Mouse (Mus musculus) MEL (cell line): ENCODE measurements at regions not wholly inside any gene's neighbourhood (a gene's known extent, or its start where the extent isn't known, plus 50 kb on each side); places are given as distances from the start of the nearest gene placed in this dataset.

Experiments
- DNase-seq: peaks from one replicate; pipeline ENCODE4 v3.0.0; 2011; ENCODE audit warnings: low read depth, low spot score
- H3K27ac ChIP-seq: 2 replicates; pipeline ENCODE4 v1.5.1; 2012; ENCODE audit warnings: low read depth, mild to moderate bottlenecking, control low read depth, low read length, moderate library complexity; ENCODE audit not compliant: control insufficient read depth
- H3K27me3 ChIP-seq, 2 experiments: fragments of 150-350 bp in 1 of 2; sonication (generic) in 1 of 2; 2 replicates each; pipeline ENCODE4 v1.6.1; 2012; ENCODE audit warnings: low read length in 2 of 2, mild to moderate bottlenecking in 2 of 2, improper control_type of control experiment in 1 of 2, moderate library complexity in 1 of 2; ENCODE audit not compliant: insufficient read depth in 2 of 2, control insufficient read depth in 1 of 2
- H3K36me3 ChIP-seq, 2 experiments: 2 replicates each; pipeline ENCODE4 v1.6.1; 2012 to 2014; ENCODE audit warnings: low read length in 2 of 2, improper control_type of control experiment in 1 of 2, inconsistent platforms in 1 of 2, mild to moderate bottlenecking in 1 of 2; ENCODE audit not compliant: insufficient read depth in 2 of 2, control insufficient read depth in 1 of 2
- H3K4me1 ChIP-seq, 2 experiments: fragments of 150-350 bp in 1 of 2; sonication (generic) in 1 of 2; 2 replicates each; pipeline ENCODE4 v1.6.1; 2012; ENCODE audit warnings: low read length in 2 of 2, improper control_type of control experiment in 1 of 2, mild to moderate bottlenecking in 1 of 2; ENCODE audit not compliant: insufficient read depth in 2 of 2, control insufficient read depth in 1 of 2
- H3K4me3 ChIP-seq, 2 experiments: fragments of 150-350 bp in 1 of 2; sonication (generic) in 1 of 2; 2 replicates each; pipeline ENCODE4 v1.5.1; 2012; ENCODE audit warnings: low read depth in 2 of 2, low read length in 2 of 2, mild to moderate bottlenecking in 2 of 2, moderate library complexity in 2 of 2, control low read depth in 1 of 2, improper control_type of control experiment in 1 of 2; ENCODE audit not compliant: control insufficient read depth in 1 of 2, insufficient read depth in 1 of 2
- H3K79me2 ChIP-seq: 2 replicates; pipeline ENCODE4 v1.6.1; 2012; ENCODE audit warnings: mild to moderate bottlenecking, low read length, moderate library complexity; ENCODE audit not compliant: control insufficient read depth, poor library complexity, insufficient read depth
- H3K9ac ChIP-seq: 2 replicates; pipeline ENCODE4 v1.6.1; 2012; ENCODE audit warnings: low read depth, mild to moderate bottlenecking, control low read depth, low read length, moderate library complexity; ENCODE audit not compliant: control insufficient read depth, poor library complexity, severe bottlenecking
- H3K9me3 ChIP-seq: fragments of 150-350 bp; sonication (generic); replicated peaks from 2 replicates; pipeline ENCODE4 v1.6.1; 2012; ENCODE audit warnings: mild to moderate bottlenecking, low read length, improper control_type of control experiment, moderate library complexity; ENCODE audit not compliant: insufficient read depth
- CHD1 ChIP-seq: IDR thresholded peaks from 2 replicates; pipeline ENCODE4 v1.6.1; 2012; ENCODE audit warnings: low read depth, mild to moderate bottlenecking, inconsistent platforms, low read length, improper control_type of control experiment
- CHD2 ChIP-seq: IDR thresholded peaks from 2 replicates; pipeline ENCODE4 v1.6.1; 2011; ENCODE audit warnings: low read length, improper control_type of control experiment
- EP300 ChIP-seq, 2 experiments: IDR thresholded peaks; 2 replicates each; pipeline ENCODE4 v1.6.1; 2011; ENCODE audit warnings: improper control_type of control experiment in 2 of 2, low read length in 2 of 2, low read depth in 1 of 2, mild to moderate bottlenecking in 1 of 2
- ETS1 ChIP-seq: IDR thresholded peaks from 2 replicates; pipeline ENCODE4 v1.6.1; 2012; ENCODE audit warnings: low read depth, mild to moderate bottlenecking, inconsistent platforms, low read length, improper control_type of control experiment, moderate library complexity
- GABPA ChIP-seq: IDR thresholded peaks from 2 replicates; pipeline ENCODE4 v1.6.1; 2012; ENCODE audit warnings: low read depth, mild to moderate bottlenecking, inconsistent platforms, low read length, improper control_type of control experiment, moderate library complexity
- GATA1 ChIP-seq: IDR thresholded peaks from 2 replicates; pipeline ENCODE4 v1.6.1; 2011; ENCODE audit warnings: low read depth, low read length, improper control_type of control experiment
- JUND ChIP-seq: IDR thresholded peaks from 2 replicates; pipeline ENCODE4 v1.6.1; 2011; ENCODE audit warnings: low read depth, mild to moderate bottlenecking, improper control_type of control experiment, low read length
- KAT2A ChIP-seq: conservative IDR thresholded peaks from 2 replicates; pipeline ENCODE4 v1.6.1; 2012; ENCODE audit warnings: low read depth, low read length, improper control_type of control experiment, inconsistent platforms
- MAZ ChIP-seq: IDR thresholded peaks from 2 replicates; pipeline ENCODE4 v1.6.1; 2012; ENCODE audit warnings: low read depth, mild to moderate bottlenecking, inconsistent platforms, low read length, improper control_type of control experiment
- MEF2A ChIP-seq: IDR thresholded peaks from 2 replicates; pipeline ENCODE4 v1.6.1; 2014; ENCODE audit warnings: low read depth, mild to moderate bottlenecking, inconsistent platforms, low read length, improper control_type of control experiment; ENCODE audit not compliant: poor library complexity, insufficient replicate concordance, severe bottlenecking; ENCODE audit errors: extremely low read depth
- MYB ChIP-seq: IDR thresholded peaks from 2 replicates; pipeline ENCODE4 v1.6.1; 2011; ENCODE audit warnings: mild to moderate bottlenecking, low read depth, low read length, improper control_type of control experiment
- NRF1 ChIP-seq: IDR thresholded peaks from 2 replicates; pipeline ENCODE4 v1.6.1; 2014; ENCODE audit warnings: low read depth, mild to moderate bottlenecking, inconsistent platforms, low read length, improper control_type of control experiment, moderate library complexity; ENCODE audit not compliant: poor library complexity, insufficient read depth, severe bottlenecking
- POLR2A ChIP-seq, 2 experiments: IDR thresholded peaks; 2 replicates each; pipeline ENCODE4 v1.6.1; 2011 to 2012; ENCODE audit warnings: low read length in 2 of 2, mild to moderate bottlenecking in 2 of 2, control low read depth in 1 of 2, improper control_type of control experiment in 1 of 2, low read depth in 1 of 2, moderate library complexity in 1 of 2; ENCODE audit not compliant: control insufficient read depth in 1 of 2, insufficient read depth in 1 of 2, poor library complexity in 1 of 2
- POLR2AphosphoS5 ChIP-seq: IDR thresholded peaks from 2 replicates; pipeline ENCODE4 v1.6.1; 2012; ENCODE audit warnings: low read depth, borderline replicate concordance, mild to moderate bottlenecking, inconsistent platforms, low read length, moderate library complexity, mixed read lengths
- RAD21 ChIP-seq: IDR thresholded peaks from 2 replicates; pipeline ENCODE4 v1.6.1; 2011; ENCODE audit warnings: mild to moderate bottlenecking, low read depth, low read length, improper control_type of control experiment
- SIN3A ChIP-seq: IDR thresholded peaks from 2 replicates; pipeline ENCODE4 v1.6.1; 2012; ENCODE audit warnings: low read length, improper control_type of control experiment, inconsistent platforms
- TBP ChIP-seq: IDR thresholded peaks from 2 replicates; pipeline ENCODE4 v1.8.0; 2011; ENCODE audit warnings: low read depth, low read length, improper control_type of control experiment
- UBTF ChIP-seq: IDR thresholded peaks from 2 replicates; pipeline ENCODE4 v1.6.1; 2012; ENCODE audit warnings: low read depth, mild to moderate bottlenecking, inconsistent platforms, low read length, improper control_type of control experiment, moderate library complexity, borderline replicate concordance; ENCODE audit not compliant: insufficient read depth
- USF1 ChIP-seq: IDR thresholded peaks from 2 replicates; pipeline ENCODE4 v1.6.1; 2014; ENCODE audit warnings: low read depth, mild to moderate bottlenecking, inconsistent platforms, low read length, improper control_type of control experiment, moderate library complexity
- ZKSCAN1 ChIP-seq: IDR thresholded peaks from 2 replicates; pipeline ENCODE4 v1.6.1; 2012; ENCODE audit warnings: low read depth, mild to moderate bottlenecking, inconsistent platforms, low read length, improper control_type of control experiment, moderate library complexity
- ZMIZ1 ChIP-seq: IDR thresholded peaks from 2 replicates; pipeline ENCODE4 v1.6.1; 2012; ENCODE audit warnings: low read depth, mild to moderate bottlenecking, inconsistent platforms, low read length, improper control_type of control experiment, moderate library complexity

- TF ChIP-seq TBP (no peak), MYB (no peak), UBTF (no peak), MEF2A (no peak), MAZ (no peak), ZMIZ1 (no peak), POLR2A (IDR thresholded peaks at IDR 0.05; ENCODE audit: control insufficient read depth in 1 of 2, insufficient read depth in 1 of 2, low read depth in 1 of 2, low read length in 2 of 2, poor library complexity in 1 of 2) (no peak)
- no peak overlapping the region for H3K27ac ChIP-seq
- no peaks in the 10 kb centered on the region for H3K9me3 ChIP-seq
- DNase-seq = no peak
- peaks cover 0 to 2% of the 10 kb centered on the region in 2 experiments; a peak in 3 of 4 replicates for H3K27me3 ChIP-seq
- no peak overlapping the region for H3K4me3 ChIP-seq
- no peak overlapping the region for H3K9ac ChIP-seq
- H3K79me2 ChIP-seq = no peaks in the 10 kb centered on the region
- no peaks in the 10 kb centered on the region for H3K36me3 ChIP-seq
- H3K4me1 ChIP-seq = no peaks in the 10 kb centered on the region
Measured at GRCm38 (mm10) chr13:46129236-46129855, 144.2 kb upstream of the Stmnd1 start.

DNA sequence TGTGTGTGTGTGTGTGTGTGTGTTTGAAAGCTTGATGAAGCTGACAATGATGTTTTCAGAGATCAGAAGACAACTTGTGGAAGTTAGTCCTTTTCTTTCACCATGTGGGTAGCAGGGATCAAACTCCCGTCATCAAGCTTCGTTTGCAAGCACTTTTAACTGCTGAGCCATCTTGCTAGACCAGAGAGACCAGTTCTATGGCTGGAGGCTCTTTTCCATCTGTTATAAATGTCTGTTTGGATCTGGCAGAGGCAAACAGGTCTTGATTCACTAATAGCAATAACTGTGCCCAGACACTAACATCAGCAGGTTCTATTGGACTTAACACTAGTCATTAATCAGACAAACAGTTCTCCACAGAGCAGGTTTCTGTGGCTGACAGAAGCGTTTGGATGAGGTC, 150.1 kb upstream of the Stmnd1 start:
- H3K9me3 ChIP-seq = no peaks in the 10 kb centered on the region
- no peak overlapping the region for H3K27ac ChIP-seq
- no peaks in the 10 kb centered on the region for H3K36me3 ChIP-seq
- peaks cover 2 to 3% of the 10 kb centered on the region in 2 experiments for H3K27me3 ChIP-seq
- no peaks in the 10 kb centered on the region for H3K79me2 ChIP-seq
- no peak for DNase-seq
- TF ChIP-seq ZKSCAN1 (no peak), ETS1 (no peak), CHD2 (no peak), EP300 (IDR thresholded peaks at IDR 0.05; ENCODE audit: low read depth in 1 of 2, low read length in 2 of 2) (no peak), USF1 (no peak), GABPA (no peak), KAT2A (no peak), POLR2AphosphoS5 (no peak), JUND (no peak), CHD1 (no peak), RAD21 (no peak), GATA1 (no peak), SIN3A (no peak), NRF1 (no peak), UBTF (no peak)
- TF ChIP-seq, all 39 proteins: peak for 0
- H3K9ac ChIP-seq = no peak overlapping the region
- no peaks in the 10 kb centered on the region for H3K4me1 ChIP-seq
- no peak overlapping the region for H3K4me3 ChIP-seq
